ENCODE assay signal across 7 mouse cellular contexts in the genomic region with DNA sequence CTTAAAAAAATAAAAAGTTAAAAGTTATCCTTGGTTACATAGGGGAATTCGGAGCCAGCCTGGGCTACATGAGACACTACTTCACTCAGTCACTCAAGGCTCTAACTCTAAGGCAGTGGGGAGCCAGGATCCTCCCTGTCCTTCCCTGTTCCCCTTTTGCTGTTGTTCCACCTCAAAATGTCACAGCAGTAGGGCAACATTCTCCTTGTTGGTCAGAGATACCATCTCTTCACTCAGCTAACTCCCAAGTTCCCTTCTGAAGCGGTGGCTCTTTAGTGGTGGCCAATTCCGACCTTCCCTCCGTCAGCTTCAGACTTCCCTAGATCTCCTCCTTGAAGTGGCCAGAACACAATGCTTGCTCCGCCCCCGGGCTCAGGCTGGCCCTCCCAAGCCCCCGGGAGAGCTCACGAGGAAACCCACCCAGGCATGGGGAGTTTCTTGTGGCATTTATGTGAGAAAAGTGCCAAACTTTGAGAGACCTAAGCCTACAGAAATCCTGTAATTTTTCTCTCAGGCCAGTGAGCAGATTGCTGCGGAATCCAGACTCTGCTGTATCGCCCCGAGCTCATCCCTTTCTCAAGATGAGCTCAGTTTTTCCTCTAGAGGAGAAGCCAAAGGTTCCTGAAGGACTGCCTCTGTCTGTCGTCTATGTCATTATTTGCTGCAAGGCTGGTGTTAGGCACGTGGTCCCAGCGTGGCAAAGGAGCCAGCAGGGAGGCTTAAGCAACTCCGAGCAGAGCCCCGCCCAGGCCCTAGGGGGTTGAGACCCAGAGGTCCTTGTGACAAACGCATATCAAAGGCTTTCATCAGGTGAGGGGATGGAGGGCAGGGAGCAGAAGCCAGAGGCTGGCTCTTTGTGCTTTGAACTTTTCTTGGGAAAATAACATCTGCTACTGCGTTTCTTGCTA. TPM values are rescaled to one million over a fixed set of nuclear protein-coding genes. Genes with fewer than 3 reads are reported as not detected.
A peak's percentile ranks its signal among the peaks of the same experiment; 100 is the strongest.
DNase-seq lines count a peak whose midpoint lies in the region; ATAC-seq lines count a peak whose summit lies in the region.

No protein-coding gene starts in this region.

- H3K9me3 ChIP-seq in heart, embryonic 10.5 days = no peaks in the 10 kb centered on the region
- no peaks in the 10 kb centered on the region for H3K9me3 ChIP-seq in kidney, embryonic 16.5 days (ENCODE audit: low read length)
- no peaks in the 10 kb centered on the region for H3K9me3 ChIP-seq in stomach, embryonic 15.5 days

- H3K36me3 ChIP-seq in heart, embryonic 10.5 days = no peaks in the 10 kb centered on the region
- no peaks in the 10 kb centered on the region for H3K36me3 ChIP-seq in kidney, embryonic 16.5 days (ENCODE audit: insufficient read depth, low read length)
- H3K36me3 ChIP-seq in stomach, embryonic 15.5 days = no peaks in the 10 kb centered on the region

- H3K4me3 ChIP-seq in heart, embryonic 10.5 days = peak overlapping the region; percentile 45
- H3K4me3 ChIP-seq in kidney, embryonic 16.5 days (ENCODE audit: low read length) = peak overlapping the region; percentile 11; the same call in 1 of the 2 replicates
- H3K4me3 ChIP-seq in stomach, embryonic 15.5 days (replicated peaks) = no peak overlapping the region

- ATAC-seq in kidney, embryonic 16.5 days (ENCODE audit: low FRiP score, low TSS enrichment) = peak; percentile 50; the same call in 1 of the 2 replicates
- ATAC-seq in stomach, embryonic 15.5 days (ENCODE audit: insufficient read depth, low FRiP score, low read depth) = peak; percentile 64; the same call in 1 of the 2 replicates

- H3K27ac ChIP-seq in heart, embryonic 10.5 days = peak overlapping the region; percentile 63; the same call in 1 of the 2 replicates
- no peak overlapping the region for H3K27ac ChIP-seq in kidney, embryonic 16.5 days (ENCODE audit: low read length)
- no peak overlapping the region for H3K27ac ChIP-seq in stomach, embryonic 15.5 days

- H3K4me2 ChIP-seq in kidney, embryonic 16.5 days (replicated peaks; ENCODE audit: low read depth, low read length) = peak overlapping the region; percentile 41
- peak overlapping the region; percentile 45 for H3K4me2 ChIP-seq in stomach, embryonic 15.5 days

- H3K9ac ChIP-seq in kidney, embryonic 16.5 days (replicated peaks; ENCODE audit: low read length) = peak overlapping the region; percentile 10; the same call in 1 of the 2 replicates
- no peak overlapping the region for H3K9ac ChIP-seq in stomach, embryonic 15.5 days

- peak; percentile 48 for DNase-seq in NIH3T3 (ENCODE audit: low read depth)
- DNase-seq in embryo, embryonic 10.5 days (ENCODE audit: low spot score) = peak; percentile 59
- DNase-seq in heart, embryonic 10.5 days (ENCODE audit: low spot score) = no peak
- DNase-seq in lung, postnatal 25 days (ENCODE audit: low spot score) = peak; percentile 30
- no peak for DNase-seq in layer of hippocampus, postnatal 25 days (ENCODE audit: extremely low spot score in 1 of 2, low spot score in 1 of 2)

- H3K27me3 ChIP-seq in heart, embryonic 10.5 days (ENCODE audit: insufficient read depth, poor library complexity, severe bottlenecking) = no peaks in the 10 kb centered on the region
- H3K27me3 ChIP-seq in kidney, embryonic 16.5 days (ENCODE audit: insufficient read depth, low read length) = no peaks in the 10 kb centered on the region
- H3K27me3 ChIP-seq in stomach, embryonic 15.5 days (replicated peaks) = no peaks in the 10 kb centered on the region

- H3K4me1 ChIP-seq in heart, embryonic 10.5 days = peaks cover 33% of the 10 kb centered on the region
- H3K4me1 ChIP-seq in kidney, embryonic 16.5 days (ENCODE audit: insufficient read depth, low read length) = peaks cover 11% of the 10 kb centered on the region; the same call in 1 of the 2 replicates
- peaks cover 12% of the 10 kb centered on the region for H3K4me1 ChIP-seq in stomach, embryonic 15.5 days

- WGBS in heart, embryonic 10.5 days = 3% methylated on average over 18 of the region's 18 CpGs
- 6% methylated on average over 18 of the region's 18 CpGs for WGBS in kidney, embryonic 16.5 days
- WGBS in stomach, embryonic 15.5 days = 4% methylated on average over 18 of the region's 18 CpGs

RNA-seq across cellular contexts. Expression of a gene that starts 31.3 kb away (rescaled TPM):
- polyA plus RNA-seq in heart, embryonic 10.5 days (2016; fragmentation: Nextera tagmentation; extraction: Ambion mirVana) = 191 and 223 TPM in 2 replicates
- polyA plus RNA-seq in kidney, embryonic 16.5 days (2015; fragmentation: Nextera tagmentation; extraction: Ambion mirVana) = 178 and 180 TPM in 2 replicates
- polyA plus RNA-seq in stomach, embryonic 15.5 days (2015; fragmentation: Nextera tagmentation; extraction: Ambion mirVana) = 160 and 174 TPM in 2 replicates
- 10 to 100 TPM; 65.9 to 72.2 TPM for total RNA-seq in layer of hippocampus, postnatal 25 days (2021)

RNA-seq across cellular contexts. Expression of a gene that starts 37.1 kb away (rescaled TPM):
- polyA plus RNA-seq in heart, embryonic 10.5 days (2016; fragmentation: Nextera tagmentation; extraction: Ambion mirVana) = 20.9 and 22.4 TPM in 2 replicates
- 20.1 and 24.7 TPM in 2 replicates for polyA plus RNA-seq in kidney, embryonic 16.5 days (2015; fragmentation: Nextera tagmentation; extraction: Ambion mirVana)
- 15.7 and 17.3 TPM in 2 replicates for polyA plus RNA-seq in stomach, embryonic 15.5 days (2015; fragmentation: Nextera tagmentation; extraction: Ambion mirVana)
- total RNA-seq in layer of hippocampus, postnatal 25 days (2021) = 10 to 100 TPM; 39.7 to 44.4 TPM

RNA-seq across cellular contexts. Expression of a gene that starts 40.1 kb away (rescaled TPM):
- polyA plus RNA-seq in heart, embryonic 10.5 days (2016; fragmentation: Nextera tagmentation; extraction: Ambion mirVana) = 6.6 and 11.6 TPM in 2 replicates
- 21.5 and 23.0 TPM in 2 replicates for polyA plus RNA-seq in kidney, embryonic 16.5 days (2015; fragmentation: Nextera tagmentation; extraction: Ambion mirVana)
- 14.0 and 15.2 TPM in 2 replicates for polyA plus RNA-seq in stomach, embryonic 15.5 days (2015; fragmentation: Nextera tagmentation; extraction: Ambion mirVana)
- total RNA-seq in layer of hippocampus, postnatal 25 days (2021) = 10 to 100 TPM; 53.6 to 58.3 TPM

Comparison
In these comparisons a context has a peak if more than half of its experiments do, and no peak if none do; other contexts are left out.
1. DNase-seq: peak in NIH3T3 (single experiment), embryo, embryonic 10.5 days (single experiment) and lung, postnatal 25 days (single experiment); none in heart, embryonic 10.5 days (single experiment) and layer of hippocampus, postnatal 25 days (0 of 2).